Mouse (Mus musculus): ENCODE measurements around the gene Dtx1. TPM values are rescaled to one million over a fixed set of nuclear protein-coding genes. Genes with fewer than 3 reads are reported as not detected.

The Dtx1 gene
- 26.3 and 31.9 TPM in 2 replicates for polyA plus RNA-seq (2012; rRNA removed)

GRCm38 (mm10) chr5:120711827-120712226 is at the start of gene Dtx1:
Gene Dtx1 (minus strand): TSS chr5:120711927.

GRCm38 (mm10) chr5:120749688-120750087 is 38.0 kb upstream of the Dtx1 start, which contains the start of gene Oas2:
Gene Oas2 (minus strand): TSS chr5:120749853.

GRCm38 (mm10) chr5:120648569-120649373 is 63.0 kb downstream of the Dtx1 start, which contains the start of gene Rasal1:
Gene Rasal1 (plus strand): TSS chr5:120648812.

GRCm38 (mm10) chr5:120634131-120634530 is 77.6 kb downstream of the Dtx1 start, which contains the start of gene Cfap73:
Gene Cfap73 (minus strand): TSS chr5:120634235.

Other genes starting within 250 kb of the Dtx1 start
- 41.6 and 44.9 TPM in 2 replicates for gene Sdsl, start 239.1 kb downstream of the Dtx1 start, polyA plus RNA-seq (2012; rRNA removed)
- 0.60 and 1.2 TPM in 2 replicates for gene Sds, start 235.4 kb downstream of the Dtx1 start, polyA plus RNA-seq (2012; rRNA removed)
- 74.1 and 75.6 TPM in 2 replicates for gene Plbd2, start 208.3 kb downstream of the Dtx1 start, polyA plus RNA-seq (2012; rRNA removed)
- 36.4 and 42.5 TPM in 2 replicates for gene Slc8b1, start 200.8 kb downstream of the Dtx1 start, polyA plus RNA-seq (2012; rRNA removed)
- gene Tpcn1, start 123.3 kb downstream of the Dtx1 start, polyA plus RNA-seq (2012; rRNA removed): 70.8 and 89.3 TPM in 2 replicates
- 3.8 and 4.6 TPM in 2 replicates for gene Iqcd, start 122.9 kb downstream of the Dtx1 start, polyA plus RNA-seq (2012; rRNA removed)
- gene Rita1, start 99.3 kb downstream of the Dtx1 start, polyA plus RNA-seq (2012; rRNA removed): 20.3 and 23.6 TPM in 2 replicates
- 61.9 and 63.9 TPM in 2 replicates for gene Ddx54, start 99.2 kb downstream of the Dtx1 start, polyA plus RNA-seq (2012; rRNA removed)
- 0.47 and 1.3 TPM in 2 replicates for gene Cfap73, start 77.7 kb downstream of the Dtx1 start, polyA plus RNA-seq (2012; rRNA removed)
- gene Rasal1, start 63.1 kb downstream of the Dtx1 start, polyA plus RNA-seq (2012; rRNA removed): 6.8 and 19.2 TPM in 2 replicates
- 9.6 and 9.9 TPM in 2 replicates for gene Oas2, start 37.9 kb upstream of the Dtx1 start, polyA plus RNA-seq (2012; rRNA removed)
- gene Oas3, start 65.7 kb upstream of the Dtx1 start, polyA plus RNA-seq (2012; rRNA removed): 2.3 and 3.1 TPM in 2 replicates
- gene Oas1e, start 83.6 kb upstream of the Dtx1 start, polyA plus RNA-seq (2012; rRNA removed): 10.8 and 12.8 TPM in 2 replicates
- 9.6 and 11.6 TPM in 2 replicates for gene Oas1c, start 100.6 kb upstream of the Dtx1 start, polyA plus RNA-seq (2012; rRNA removed)
- 0.44 and 0.53 TPM in 2 replicates for gene Oas1f, start 135.4 kb upstream of the Dtx1 start, polyA plus RNA-seq (2012; rRNA removed)
- gene Oas1h, start 149.5 kb upstream of the Dtx1 start, polyA plus RNA-seq (2012; rRNA removed): 4.4 and 6.3 TPM in 2 replicates
- 3.2 and 3.4 TPM in 2 replicates for gene Oas1g, start 175.7 kb upstream of the Dtx1 start, polyA plus RNA-seq (2012; rRNA removed)
- 7.9 and 8.7 TPM in 2 replicates for gene Oas1a, start 195.6 kb upstream of the Dtx1 start, polyA plus RNA-seq (2012; rRNA removed)
- 11.4 and 14.7 TPM in 2 replicates for gene Oas1d, start 202.6 kb upstream of the Dtx1 start, polyA plus RNA-seq (2012; rRNA removed)

Data from ovary, adult 2 months (tissue).